Mouse (Mus musculus): ENCODE data around the gene Atad5. TPM values are rescaled to one million over a fixed set of nuclear protein-coding genes. Genes with fewer than 3 reads are reported as not detected.

The Atad5 gene
- polyA plus RNA-seq, 1 experiment: 0.47 TPM

DNA sequence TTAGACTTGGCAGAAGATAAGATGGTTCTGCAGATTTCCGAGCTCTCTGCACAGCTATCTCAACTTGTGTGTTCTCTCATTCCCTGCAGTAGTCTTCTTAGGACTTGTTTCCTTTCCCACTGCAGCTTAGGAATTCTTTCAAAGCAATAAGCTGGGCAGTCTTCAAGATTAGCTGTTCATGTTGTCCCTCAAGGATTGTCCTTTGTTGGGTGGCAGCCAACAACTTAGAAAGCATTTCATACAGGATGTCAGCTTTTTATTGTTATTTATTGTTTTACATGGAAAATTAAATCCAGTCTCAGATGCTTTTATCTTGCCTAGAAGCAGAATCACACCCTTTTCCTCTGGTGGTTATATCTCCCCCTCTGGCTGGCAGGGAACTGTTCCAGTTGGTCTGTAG is 27.2 kb downstream of the Atad5 start:
- Histone ChIP-seq H3K4me3 (replicated peaks) (no peak overlapping the region), H3K9me3 (no peaks in the 10 kb centered on the region), H3K27me3 (replicated peaks) (no peaks in the 10 kb centered on the region), H3K4me1 (no peaks in the 10 kb centered on the region), H3K36me3 (replicated peaks; ENCODE audit: low read length) (peaks cover 86% of the 10 kb centered on the region)
- no peak for TF ChIP-seq FLI1 (IDR thresholded peaks at IDR 0.05; ENCODE audit: low read length)
- TF ChIP-seq GATA1 (IDR thresholded peaks at IDR 0.05; ENCODE audit: borderline replicate concordance, low read length): no peak

DNA sequence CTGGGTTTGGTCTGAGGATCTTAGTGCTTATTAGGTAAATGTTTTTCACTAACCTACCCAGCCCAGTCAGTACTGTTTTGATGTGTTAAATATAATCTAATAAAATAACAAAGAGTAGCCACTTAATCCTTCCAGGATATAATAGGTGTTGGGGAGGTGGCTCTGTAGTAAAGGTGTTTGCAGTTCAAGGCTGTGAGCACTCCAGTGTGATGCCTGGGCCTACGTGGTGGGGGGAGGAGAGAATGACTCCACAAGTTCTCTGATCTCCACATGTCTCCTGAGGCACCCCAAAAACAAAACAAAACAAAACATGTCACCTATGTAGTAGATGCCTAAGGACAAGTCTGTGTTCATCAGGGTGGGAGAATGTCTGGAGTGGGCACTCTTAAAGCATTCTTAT is 42.9 kb downstream of the Atad5 start:
- peaks cover 79% of the 10 kb centered on the region for H3K36me3 ChIP-seq (replicated peaks; ENCODE audit: low read length)
- TF ChIP-seq FLI1 (IDR thresholded peaks at IDR 0.05; ENCODE audit: low read length) (no peak), GATA1 (IDR thresholded peaks at IDR 0.05; ENCODE audit: borderline replicate concordance, low read length) (no peak)
- no peaks in the 10 kb centered on the region for H3K9me3 ChIP-seq
- no peak overlapping the region for H3K4me3 ChIP-seq (replicated peaks)
- no peaks in the 10 kb centered on the region for H3K4me1 ChIP-seq
- no peaks in the 10 kb centered on the region for H3K27me3 ChIP-seq (replicated peaks)

- H3K27me3 ChIP-seq (replicated peaks): no peaks in the 10 kb centered on the region
- H3K4me1 ChIP-seq: peaks cover 10% of the 10 kb centered on the region; the same call in 1 of the 2 replicates
- TF ChIP-seq FLI1 (IDR thresholded peaks at IDR 0.05; ENCODE audit: low read length) (no peak), GATA1 (IDR thresholded peaks at IDR 0.05; ENCODE audit: borderline replicate concordance, low read length) (no peak)
- H3K36me3 ChIP-seq (replicated peaks; ENCODE audit: low read length): peaks cover 80% of the 10 kb centered on the region
- H3K4me3 ChIP-seq (replicated peaks): no peak overlapping the region
- H3K9me3 ChIP-seq: no peaks in the 10 kb centered on the region
These were observed 45.5 kb downstream of the Atad5 start for GRCm38 (mm10) chr11:80134744-80135143.

GRCm38 (mm10) chr11:80135954-80136683 is 46.9 kb downstream of the Atad5 start:
- H3K4me3 ChIP-seq (replicated peaks): no peak overlapping the region
- peaks cover 77% of the 10 kb centered on the region for H3K36me3 ChIP-seq (replicated peaks; ENCODE audit: low read length)
- no peaks in the 10 kb centered on the region for H3K9me3 ChIP-seq
- TF ChIP-seq GATA1 (IDR thresholded peaks at IDR 0.05; ENCODE audit: borderline replicate concordance, low read length) (no peak), FLI1 (IDR thresholded peaks at IDR 0.05; ENCODE audit: low read length) (no peak)
- no peaks in the 10 kb centered on the region for H3K27me3 ChIP-seq (replicated peaks)
- H3K4me1 ChIP-seq: peaks cover 22% of the 10 kb centered on the region

DNA sequence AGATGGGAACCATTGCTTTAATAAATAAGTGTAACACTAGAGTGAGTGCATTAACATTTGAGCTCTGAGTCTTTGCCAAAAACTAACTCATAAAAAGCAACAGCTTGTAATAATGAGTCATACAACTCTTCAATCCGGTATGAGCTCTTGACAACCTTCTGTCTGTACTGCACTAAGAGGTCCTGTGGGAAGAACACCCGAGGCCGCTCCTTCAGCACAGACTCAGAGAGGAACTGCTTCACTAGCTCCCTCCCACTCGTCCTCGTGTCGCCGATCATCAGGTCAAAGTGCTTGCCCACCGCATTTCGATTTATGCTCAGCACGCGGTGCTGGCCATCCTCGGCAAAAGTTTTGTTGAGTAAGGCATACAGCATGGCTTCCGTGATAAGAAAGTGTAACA is 47.6 kb downstream of the Atad5 start:
- Histone ChIP-seq H3K9me3 (no peaks in the 10 kb centered on the region), H3K36me3 (replicated peaks; ENCODE audit: low read length) (peaks cover 72% of the 10 kb centered on the region), H3K4me3 (replicated peaks) (no peak overlapping the region), H3K27me3 (replicated peaks) (no peaks in the 10 kb centered on the region), H3K4me1 (peaks cover 28% of the 10 kb centered on the region)
- TF ChIP-seq GATA1 (IDR thresholded peaks at IDR 0.05; ENCODE audit: borderline replicate concordance, low read length) (no peak), FLI1 (IDR thresholded peaks at IDR 0.05; ENCODE audit: low read length) (no peak)

DNA sequence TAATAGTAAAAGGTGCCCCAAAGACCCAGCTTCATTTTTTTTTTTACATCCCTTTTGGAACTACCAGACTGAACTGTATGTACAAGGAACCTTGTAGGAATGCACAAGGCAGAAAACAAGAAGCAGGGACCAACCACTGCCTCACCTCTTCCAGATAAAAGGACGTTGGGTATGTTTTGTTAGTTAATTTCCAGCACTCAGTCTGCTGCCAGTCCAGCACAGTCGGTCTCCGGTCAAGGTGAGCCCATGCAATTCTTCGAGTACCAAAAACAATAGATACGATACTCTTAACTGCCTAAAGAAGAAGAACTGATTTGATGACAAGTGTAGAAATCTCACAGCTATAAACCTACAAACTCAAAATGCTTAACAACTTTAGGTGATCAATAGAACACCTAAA is 48.6 kb downstream of the Atad5 start:
- Histone ChIP-seq H3K4me1 (peaks cover 32% of the 10 kb centered on the region), H3K36me3 (replicated peaks; ENCODE audit: low read length) (peaks cover 62% of the 10 kb centered on the region), H3K27me3 (replicated peaks) (no peaks in the 10 kb centered on the region), H3K9me3 (no peaks in the 10 kb centered on the region), H3K4me3 (replicated peaks) (no peak overlapping the region)
- TF ChIP-seq GATA1 (IDR thresholded peaks at IDR 0.05; ENCODE audit: borderline replicate concordance, low read length) (no peak), FLI1 (IDR thresholded peaks at IDR 0.05; ENCODE audit: low read length) (no peak)

- no peaks in the 10 kb centered on the region for H3K27me3 ChIP-seq (replicated peaks)
- H3K9me3 ChIP-seq: no peaks in the 10 kb centered on the region
- H3K4me3 ChIP-seq (replicated peaks): peak within 1 kb of the TSS; percentile 94
- H3K36me3 ChIP-seq (replicated peaks; ENCODE audit: low read length): peaks cover 30% of the 10 kb centered on the region
- TF ChIP-seq FLI1 (IDR thresholded peaks at IDR 0.05; ENCODE audit: low read length): peak; percentile 32; the same call in 1 of the 2 replicates
- no peak for TF ChIP-seq GATA1 (IDR thresholded peaks at IDR 0.05; ENCODE audit: borderline replicate concordance, low read length)
- peaks cover 62% of the 10 kb centered on the region for H3K4me1 ChIP-seq
These were observed 52.8 kb downstream of the Atad5 start, which contains the start of gene Tefm for GRCm38 (mm10) chr11:80141825-80142521. Gene Tefm (minus strand): TSS chr11:80142175.

GRCm38 (mm10) chr11:80142872-80143271 is 53.7 kb downstream of the Atad5 start:
- Histone ChIP-seq H3K36me3 (replicated peaks; ENCODE audit: low read length) (peaks cover 22% of the 10 kb centered on the region), H3K9me3 (no peaks in the 10 kb centered on the region), H3K27me3 (replicated peaks) (no peaks in the 10 kb centered on the region), H3K4me3 (replicated peaks) (peak overlapping the region; percentile 94), H3K4me1 (peaks cover 66% of the 10 kb centered on the region)
- no peak for TF ChIP-seq FLI1 (IDR thresholded peaks at IDR 0.05; ENCODE audit: low read length)
- no peak for TF ChIP-seq GATA1 (IDR thresholded peaks at IDR 0.05; ENCODE audit: borderline replicate concordance, low read length)

GRCm38 (mm10) chr11:80145787-80146275 is 56.6 kb downstream of the Atad5 start:
- Histone ChIP-seq H3K27me3 (replicated peaks) (no peaks in the 10 kb centered on the region), H3K4me3 (replicated peaks) (peak overlapping the region; percentile 84), H3K36me3 (replicated peaks; ENCODE audit: low read length) (no peaks in the 10 kb centered on the region), H3K4me1 (peaks cover 58% of the 10 kb centered on the region), H3K9me3 (no peaks in the 10 kb centered on the region)
- no peak for TF ChIP-seq FLI1 (IDR thresholded peaks at IDR 0.05; ENCODE audit: low read length)

- H3K4me1 ChIP-seq: peaks cover 63% of the 10 kb centered on the region
- H3K36me3 ChIP-seq (replicated peaks; ENCODE audit: low read length): no peaks in the 10 kb centered on the region
- H3K9me3 ChIP-seq: no peaks in the 10 kb centered on the region
- no peaks in the 10 kb centered on the region for H3K27me3 ChIP-seq (replicated peaks)
- TF ChIP-seq GATA1 (IDR thresholded peaks at IDR 0.05; ENCODE audit: borderline replicate concordance, low read length) (no peak), FLI1 (IDR thresholded peaks at IDR 0.05; ENCODE audit: low read length) (no peak)
- H3K4me3 ChIP-seq (replicated peaks): no peak overlapping the region
These were observed 58.5 kb downstream of the Atad5 start for GRCm38 (mm10) chr11:80147748-80148147.
